Mouse (Mus musculus) urinary bladder, postnatal 10 days (tissue): ENCODE data around the gene Ugt1a6b.
"Not testable (repeated sequence)": the region's sequence is repeated elsewhere in the genome, so short reads cannot be mapped to it uniquely, and the experiment has no call there.

Experiments
- DNase-seq: peaks from one replicate; pipeline ENCODE4 v3.0.0; 2022; ENCODE audit warnings: low spot score

Ugt1a6b gene

GRCm38 (mm10) chr1:88199996-88200395 lies 96.9 kb downstream of the Ugt1a6b start:
- no peak for DNase-seq

GRCm38 (mm10) chr1:88200456-88200855 lies 97.4 kb downstream of the Ugt1a6b start, which contains the start of gene Ugt1a2:
TSS of gene Ugt1a2 (plus strand) at chr1:88200601.
- DNase-seq: no peak

- no peak for DNase-seq
Measured at GRCm38 (mm10) chr1:88205294-88205922, 102.4 kb downstream of the Ugt1a6b start, which contains the start of gene Dnajb3. TSS of gene Dnajb3 (minus strand) at chr1:88205782.

- DNase-seq: no peak
Measured at GRCm38 (mm10) chr1:88206843-88207479, 103.9 kb downstream of the Ugt1a6b start.

- DNase-seq: no peak
Measured at GRCm38 (mm10) chr1:88211812-88212211, 108.8 kb downstream of the Ugt1a6b start, which contains the start of gene Ugt1a1. TSS of gene Ugt1a1 (plus strand) at chr1:88211959.

- DNase-seq: no peak
Measured at GRCm38 (mm10) chr1:88212341-88213045, 109.4 kb downstream of the Ugt1a6b start.

- no peak for DNase-seq
Measured at GRCm38 (mm10) chr1:88213061-88213460, 110.0 kb downstream of the Ugt1a6b start.

- DNase-seq: no peak
Measured at GRCm38 (mm10) chr1:88213766-88214461, 110.9 kb downstream of the Ugt1a6b start.

GRCm38 (mm10) chr1:88214462-88214952 lies 111.5 kb downstream of the Ugt1a6b start:
- no peak for DNase-seq

GRCm38 (mm10) chr1:88215466-88216380 lies 112.7 kb downstream of the Ugt1a6b start:
- no peak for DNase-seq

GRCm38 (mm10) chr1:88216551-88216950 lies 113.5 kb downstream of the Ugt1a6b start:
- no peak for DNase-seq

GRCm38 (mm10) chr1:88217144-88217543 lies 114.1 kb downstream of the Ugt1a6b start:
- DNase-seq: no peak

- no peak for DNase-seq
Measured at GRCm38 (mm10) chr1:88217576-88217975, 114.5 kb downstream of the Ugt1a6b start.

GRCm38 (mm10) chr1:88218051-88218450 lies 115.0 kb downstream of the Ugt1a6b start:
- DNase-seq: no peak

- no peak for DNase-seq
Measured at GRCm38 (mm10) chr1:88218591-88218990, 115.5 kb downstream of the Ugt1a6b start.

- no peak for DNase-seq
Measured at GRCm38 (mm10) chr1:88219054-88219453, 116.0 kb downstream of the Ugt1a6b start.

GRCm38 (mm10) chr1:88220336-88220735 lies 117.3 kb downstream of the Ugt1a6b start:
- DNase-seq: no peak

GRCm38 (mm10) chr1:88222216-88222615 lies 119.2 kb downstream of the Ugt1a6b start:
- DNase-seq: no peak

GRCm38 (mm10) chr1:88223011-88223515 lies 120.0 kb downstream of the Ugt1a6b start:
- DNase-seq: not testable (repeated sequence)

- DNase-seq: no peak
Measured at GRCm38 (mm10) chr1:88223591-88223990, 120.5 kb downstream of the Ugt1a6b start.
